Comparison of ENCODE assay signal across 10 mouse cellular contexts in the genomic region with DNA sequence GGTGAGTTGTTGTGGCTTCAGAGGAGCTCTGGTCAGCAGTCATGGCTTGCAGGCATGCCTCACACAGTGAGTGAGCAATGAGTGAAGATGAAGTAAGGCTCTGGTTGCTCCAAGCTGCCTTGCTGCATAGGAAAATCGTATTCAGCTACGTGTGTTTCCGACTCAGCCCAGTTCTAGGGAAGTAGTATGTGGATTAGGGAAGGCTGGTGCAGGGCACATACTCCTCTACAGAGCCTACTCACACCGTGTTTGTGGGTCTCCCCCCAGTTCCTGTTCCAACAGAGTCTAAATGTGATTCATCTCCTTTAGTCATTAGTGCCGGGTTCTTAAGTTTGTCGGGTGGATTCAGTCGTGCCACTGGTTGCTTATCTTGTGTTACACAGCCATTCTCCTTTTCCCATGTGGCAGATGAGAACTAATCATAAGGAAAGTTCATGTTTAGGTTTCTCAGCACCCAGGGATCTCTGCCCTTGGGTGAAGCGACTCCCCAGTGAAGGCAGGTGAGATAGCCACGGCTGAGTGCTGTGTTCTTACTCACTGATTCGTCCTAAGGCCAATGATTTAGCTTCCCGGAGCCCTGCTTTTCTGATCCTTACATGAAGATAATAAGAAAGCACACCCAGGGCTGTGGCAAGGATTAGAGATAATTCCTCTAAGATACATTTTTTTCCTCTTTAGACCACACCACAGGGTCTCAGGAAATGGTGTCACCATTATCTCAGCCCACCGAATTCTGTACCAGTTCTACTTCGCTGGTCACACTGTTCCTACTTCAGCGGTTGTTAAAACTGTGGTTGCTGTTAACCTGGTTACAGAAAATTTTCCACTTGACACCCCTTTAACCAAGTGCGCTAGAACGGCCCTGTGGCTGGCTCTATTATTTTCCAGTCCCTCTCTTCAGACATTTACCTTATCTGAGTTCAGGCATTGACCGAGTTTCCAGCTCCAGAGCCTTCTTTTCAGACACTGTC.
DNase-seq lines count a peak whose midpoint lies in the region; ATAC-seq and TF ChIP-seq lines count a peak whose summit lies in the region.
"Had no signal": no experiment of that assay in that cellular context is flagged by ENCODE, and none has a peak within 500 bp of the region (broad histone marks: within the 10 kb centered on the region; RNA-seq: fewer than 3 reads in every experiment).

No protein-coding gene starts in this region.

- H3K36me3 ChIP-seq in heart, embryonic 15.5 days: no peaks in the 10 kb centered on the region
- H3K36me3 ChIP-seq in liver, postnatal 0 days (replicated peaks; ENCODE audit: insufficient read depth, low read length): no peaks in the 10 kb centered on the region; the same call in 1 of the 2 replicates
- H3K36me3 ChIP-seq: midbrain, embryonic 10.5 days had no signal

- H3K4me1 ChIP-seq in heart, embryonic 15.5 days (replicated peaks): peaks cover 84% of the 10 kb centered on the region
- H3K4me1 ChIP-seq in brown adipose tissue, adult 24 weeks (ENCODE audit: control insufficient read depth, insufficient read depth, insufficient read length, low read length): peaks cover 52% of the 10 kb centered on the region
- H3K4me1 ChIP-seq in liver, postnatal 0 days (ENCODE audit: insufficient read depth): peaks cover 43% of the 10 kb centered on the region

- TF ChIP-seq EP300 in liver, postnatal 0 days (IDR thresholded peaks at IDR 0.05; ENCODE audit: low read depth): no peak

- no peak overlapping the region for H3K9ac ChIP-seq in heart, embryonic 15.5 days
- no peak overlapping the region for H3K9ac ChIP-seq in liver, postnatal 0 days (replicated peaks)

- TF ChIP-seq CTCF in liver, postnatal 0 days (IDR thresholded peaks at IDR 0.05; ENCODE audit: low read depth): no peak

- ATAC-seq in heart, embryonic 15.5 days (replicated peaks; ENCODE audit: insufficient number of reproducible peaks, insufficient read depth, low FRiP score, low read depth): no peak
- peak; percentile 37; the same call in 1 of the 2 replicates for ATAC-seq in liver, postnatal 0 days

- no peak for DNase-seq in heart, adult 9 months (ENCODE audit: low spot score in 2 of 2)
- DNase-seq in B cell, adult 2 months: peak; percentile 50 to 52
- no peak for DNase-seq in liver, postnatal 0 days
- DNase-seq in embryo, embryonic 11 days: no peak
- no peak for DNase-seq in layer of hippocampus, adult 9-11 months
- DNase-seq in spleen, postnatal 10 days (ENCODE audit: low spot score in 2 of 2): no peak
- DNase-seq: cerebellum, adult 9-11 months had no signal

- no peaks in the 10 kb centered on the region for H3K27me3 ChIP-seq in heart, embryonic 15.5 days
- no peaks in the 10 kb centered on the region for H3K27me3 ChIP-seq in liver, postnatal 0 days (ENCODE audit: insufficient read depth, low read length)

- peak overlapping the region; percentile 34; the same call in 1 of the 2 replicates for H3K4me2 ChIP-seq in heart, embryonic 15.5 days
- H3K4me2 ChIP-seq in liver, postnatal 0 days (ENCODE audit: low read depth, low read length): peak overlapping the region; percentile 36; the same call in 1 of the 2 replicates

- H3K9me3 ChIP-seq in heart, embryonic 15.5 days (replicated peaks): no peaks in the 10 kb centered on the region
- H3K9me3 ChIP-seq in liver, postnatal 0 days (ENCODE audit: low read length): no peaks in the 10 kb centered on the region

- H3K27ac ChIP-seq in heart, embryonic 15.5 days: peak overlapping the region; percentile 24
- H3K27ac ChIP-seq in brown adipose tissue, adult 24 weeks (replicated peaks; ENCODE audit: low read depth, low read length): peak overlapping the region; percentile 46
- H3K27ac ChIP-seq in liver, postnatal 0 days (ENCODE audit: low read depth): peak overlapping the region; percentile 35
- H3K27ac ChIP-seq: midbrain, embryonic 10.5 days had no signal

- 49% methylated on average over 17 of the region's 17 CpGs for WGBS in heart, embryonic 15.5 days
- WGBS in liver, postnatal 0 days (ENCODE audit: insufficient replicate concordance): 35% methylated on average over 17 of the region's 17 CpGs

- H3K4me3 ChIP-seq in heart, embryonic 15.5 days: no peak overlapping the region
- H3K4me3 ChIP-seq in brown adipose tissue, adult 24 weeks (ENCODE audit: insufficient read depth, low read depth, low read length): peak overlapping the region; percentile 3; the same call in 1 of the 2 replicates
- no peak overlapping the region for H3K4me3 ChIP-seq in liver, postnatal 0 days (ENCODE audit: low read depth, low read length)
- H3K4me3 ChIP-seq: midbrain, embryonic 10.5 days had no signal

Comparison
In these comparisons a context has a peak if more than half of its experiments do, and no peak if none do; other contexts are left out.
1. DNase-seq: peak in B cell, adult 2 months (2 of 2); none in heart, adult 9 months (0 of 2), liver, postnatal 0 days (single experiment), embryo, embryonic 11 days (single experiment), layer of hippocampus, adult 9-11 months (single experiment) and spleen, postnatal 10 days (0 of 2).
2. Peak in every context shown above with its lines, with median percentiles within 50 percentile points of each other: H3K27ac ChIP-seq.